Mouse (Mus musculus) cerebellum, adult 2 months (tissue): Measurements from ENCODE around the gene Tfap2e. TPM values are rescaled to one million over a fixed set of nuclear protein-coding genes. Genes with fewer than 3 reads are reported as not detected.

Experiments
- DNase-seq, 2 experiments: peaks; one replicate each; pipeline ENCODE4 v3.0.0; 2021
- H3K27ac ChIP-seq: fragments of 200-500 bp; 2 replicates; pipeline ENCODE4 v1.5.1; 2012; ENCODE audit warnings: low read length, control low read depth, inconsistent platforms; ENCODE audit not compliant: insufficient read depth
- H3K27me3 ChIP-seq: fragments of 200-500 bp; 2 replicates; pipeline ENCODE4 v1.6.1; 2012; ENCODE audit warnings: inconsistent platforms, mild to moderate bottlenecking, low read length, moderate library complexity; ENCODE audit not compliant: control insufficient read depth, insufficient read depth
- H3K4me1 ChIP-seq: fragments of 200-500 bp; 2 replicates; pipeline ENCODE4 v1.6.1; 2011; ENCODE audit warnings: low read length; ENCODE audit not compliant: control insufficient read depth, insufficient read depth
- H3K4me3 ChIP-seq: fragments of 200-500 bp; replicated peaks from 2 replicates; pipeline ENCODE3; 2011; ENCODE audit warnings: mild to moderate bottlenecking, low read depth, low read length, control low read depth; ENCODE audit not compliant: insufficient read depth
- CTCF ChIP-seq: fragments of 200-500 bp; IDR thresholded peaks from 2 replicates; pipeline ENCODE4 v1.5.1; 2011; ENCODE audit warnings: low read depth, mild to moderate bottlenecking, control low read depth, low read length, moderate library complexity, borderline replicate concordance; ENCODE audit not compliant: insufficient read depth
- POLR2A ChIP-seq: fragments of 200-500 bp; IDR thresholded peaks from 2 replicates; pipeline ENCODE4 v1.6.1; 2011; ENCODE audit warnings: low read length, control low read depth, borderline replicate concordance; ENCODE audit not compliant: insufficient read depth
- WGBS: fragments of 180-500 bp; shearing (Covaris S2); methylation state at CpG from one replicate; pipeline ENCODE4 v1.1.7; 2018; 5-methylcytosine and 5-hydroxymethylcytosine counted together
- polyA plus RNA-seq: library from polyadenylated mRNA; depleted of rRNA; stranded (reverse); fragments of >200 nt; gene quantifications from 2 replicates; pipeline ENCODE4 v1.2.3, GENCODE M21; 2012

The Tfap2e gene
- polyA plus RNA-seq, 1 experiment = not detected

DNA sequence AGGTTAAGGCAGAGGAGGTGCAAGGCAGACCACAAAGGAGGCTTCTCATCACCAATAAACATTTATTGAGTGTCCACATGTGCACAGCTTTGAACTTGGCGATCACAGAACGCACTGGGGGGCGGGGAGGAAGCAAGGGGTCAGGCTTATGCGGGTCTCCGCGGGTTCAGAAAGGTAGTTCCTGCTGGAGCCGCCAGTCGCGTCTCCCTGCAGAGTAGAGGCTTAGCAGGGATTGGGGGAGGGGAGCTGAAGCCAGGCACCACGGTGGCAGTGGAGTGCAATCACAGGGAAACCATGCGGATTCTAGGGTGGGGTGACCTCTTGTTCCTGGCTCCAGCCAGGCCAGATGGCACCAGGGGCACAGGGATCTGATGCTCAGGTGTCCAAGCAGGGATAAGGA, 7.7 kb upstream of the Tfap2e start:
- no peaks in the 10 kb centered on the region for H3K27me3 ChIP-seq
- WGBS = 29% methylated on average over 11 of the region's 11 CpGs
- no peak for TF ChIP-seq POLR2A
- no peak for TF ChIP-seq CTCF
- DNase-seq = peak in 1 of 2 experiments; percentile 23
- no peak overlapping the region for H3K27ac ChIP-seq
- peaks cover 29% of the 10 kb centered on the region for H3K4me1 ChIP-seq
- H3K4me3 ChIP-seq = no peak overlapping the region

DNA sequence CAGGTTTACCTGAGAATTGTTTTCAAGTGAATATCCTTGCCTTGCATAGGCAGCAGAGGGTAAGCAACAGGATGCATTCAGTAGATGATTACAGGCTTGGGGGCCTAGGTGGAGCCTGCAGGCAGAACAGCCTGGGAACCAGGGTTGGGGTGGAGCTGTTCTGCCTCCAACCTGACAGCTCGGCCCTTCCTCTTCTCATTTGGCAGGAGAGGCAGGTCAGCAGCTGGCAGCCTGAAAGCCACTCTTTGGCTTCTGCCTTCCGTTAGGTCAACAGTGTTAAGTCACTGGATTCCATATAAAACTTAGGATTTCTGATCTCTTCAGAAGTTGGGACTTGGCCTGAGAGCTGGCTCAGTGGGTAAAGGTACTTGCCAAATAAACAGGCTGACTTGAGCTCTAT, 6.9 kb upstream of the Tfap2e start:
- peaks cover 23% of the 10 kb centered on the region for H3K4me1 ChIP-seq
- whole genome bisulfite sequencing = 19% methylated on average over 2 of the region's 2 CpGs
- no peak overlapping the region for H3K4me3 ChIP-seq
- no peaks in the 10 kb centered on the region for H3K27me3 ChIP-seq
- no peak for DNase-seq
- no peak overlapping the region for H3K27ac ChIP-seq
- TF ChIP-seq POLR2A (no peak), CTCF (no peak)

DNA sequence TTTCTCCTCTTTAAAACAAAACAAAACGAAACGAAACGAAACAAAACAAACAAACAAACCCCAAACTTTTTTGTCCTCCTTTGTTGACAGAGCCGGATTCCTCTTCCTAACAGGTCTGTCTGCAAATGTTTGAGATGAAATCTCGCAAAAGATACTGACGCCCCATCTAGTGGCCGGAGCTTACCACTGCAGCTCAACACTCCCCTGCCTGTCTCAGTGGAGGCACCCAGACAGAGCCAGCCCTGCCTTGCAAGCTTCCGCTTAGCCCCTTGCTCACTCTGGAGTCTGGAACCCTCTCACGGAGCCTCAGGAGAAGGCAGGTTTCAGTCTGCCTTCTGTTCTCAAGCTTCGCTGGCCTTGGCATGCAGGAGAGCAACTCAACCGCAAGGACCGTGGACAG, 5.4 kb upstream of the Tfap2e start:
- peak; percentile 72 to 84 for DNase-seq
- Histone ChIP-seq H3K27me3 (no peaks in the 10 kb centered on the region), H3K4me3 (no peak overlapping the region), H3K4me1 (peaks cover 18% of the 10 kb centered on the region), H3K27ac (no peak overlapping the region)
- 9% methylated on average over 12 of the region's 12 CpGs for WGBS
- TF ChIP-seq CTCF (peak; percentile 83), POLR2A (no peak)

DNA sequence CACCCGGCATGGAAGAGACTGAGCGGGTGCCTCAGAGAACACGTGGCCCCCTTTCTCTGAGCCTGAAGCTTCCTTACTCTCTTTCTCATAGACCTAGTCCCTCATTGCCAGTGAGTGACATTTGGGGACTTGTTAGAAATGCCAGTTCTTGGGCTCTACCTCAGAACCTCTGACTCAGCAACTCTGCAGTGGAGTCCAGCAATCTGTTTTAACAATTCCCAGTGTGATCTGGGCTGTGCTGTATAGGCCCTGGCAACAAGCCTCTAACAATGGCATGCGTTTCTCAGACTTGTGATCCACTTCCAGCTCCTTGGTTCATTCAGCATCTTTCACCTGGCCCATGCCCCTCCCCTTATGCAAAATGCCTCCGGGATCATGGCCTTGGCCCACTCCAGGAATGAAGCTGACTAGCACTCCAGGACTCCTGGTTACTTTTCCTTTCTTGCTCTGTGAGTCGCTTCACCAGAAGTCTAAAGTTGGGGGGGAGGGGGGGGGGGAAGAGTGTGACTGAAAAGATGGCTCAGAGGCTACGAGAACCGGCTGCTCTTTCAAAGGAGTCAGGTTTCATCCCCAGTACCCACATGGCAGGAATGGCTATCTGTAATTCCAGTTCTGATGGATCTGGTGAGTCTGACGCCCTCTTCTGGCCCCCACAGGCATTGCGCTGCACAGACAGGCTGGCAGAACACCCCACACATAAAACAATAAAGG, 4.1 kb upstream of the Tfap2e start:
- Histone ChIP-seq H3K27ac (no peak overlapping the region), H3K4me1 (peaks cover 14% of the 10 kb centered on the region), H3K4me3 (no peak overlapping the region), H3K27me3 (peaks cover 1% of the 10 kb centered on the region; the same call in 1 of the 2 replicates)
- 42% methylated on average over 10 of the region's 10 CpGs for WGBS
- TF ChIP-seq CTCF (peak; percentile 39; the same call in 1 of the 2 replicates), POLR2A (no peak)
- no peak for DNase-seq

DNA sequence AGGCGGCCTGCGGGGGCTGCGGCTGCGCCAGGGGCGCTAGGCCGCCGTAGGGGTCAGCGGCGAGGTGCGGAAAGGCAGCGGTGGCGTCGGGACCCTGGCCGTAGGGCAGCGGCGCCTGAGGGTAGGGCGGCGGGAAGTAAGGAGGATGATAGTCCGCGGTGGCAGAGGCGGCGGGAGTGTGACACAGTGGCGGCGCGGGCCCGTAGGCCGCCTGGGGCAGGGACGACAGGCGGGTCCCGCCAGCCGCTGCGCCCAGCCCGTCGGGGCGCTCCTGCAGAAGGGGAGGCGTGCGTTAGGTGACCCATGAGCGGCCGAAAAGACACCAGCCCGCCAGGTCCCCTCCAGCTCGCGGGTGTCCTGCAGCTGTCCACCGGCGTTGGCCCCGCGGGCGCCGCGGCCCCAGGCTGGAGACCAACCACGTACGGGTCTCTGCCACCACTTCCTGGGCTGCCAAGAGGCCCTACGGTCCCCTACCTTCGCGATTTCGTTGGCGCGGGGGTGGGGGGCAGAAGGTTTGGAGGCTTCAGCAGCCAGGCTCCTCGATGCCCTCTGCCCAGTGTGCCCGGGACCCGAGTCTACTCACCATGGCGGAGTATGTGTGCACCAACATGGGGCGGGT, 549 bp downstream of the Tfap2e start:
- WGBS = 2% methylated on average over 61 of the region's 62 CpGs
- Histone ChIP-seq H3K4me3 (no peak overlapping the region), H3K27ac (no peak overlapping the region), H3K27me3 (peaks cover 6% of the 10 kb centered on the region; the same call in 1 of the 2 replicates), H3K4me1 (no peaks in the 10 kb centered on the region)
- DNase-seq = no peak
- TF ChIP-seq POLR2A (no peak), CTCF (no peak)

DNA sequence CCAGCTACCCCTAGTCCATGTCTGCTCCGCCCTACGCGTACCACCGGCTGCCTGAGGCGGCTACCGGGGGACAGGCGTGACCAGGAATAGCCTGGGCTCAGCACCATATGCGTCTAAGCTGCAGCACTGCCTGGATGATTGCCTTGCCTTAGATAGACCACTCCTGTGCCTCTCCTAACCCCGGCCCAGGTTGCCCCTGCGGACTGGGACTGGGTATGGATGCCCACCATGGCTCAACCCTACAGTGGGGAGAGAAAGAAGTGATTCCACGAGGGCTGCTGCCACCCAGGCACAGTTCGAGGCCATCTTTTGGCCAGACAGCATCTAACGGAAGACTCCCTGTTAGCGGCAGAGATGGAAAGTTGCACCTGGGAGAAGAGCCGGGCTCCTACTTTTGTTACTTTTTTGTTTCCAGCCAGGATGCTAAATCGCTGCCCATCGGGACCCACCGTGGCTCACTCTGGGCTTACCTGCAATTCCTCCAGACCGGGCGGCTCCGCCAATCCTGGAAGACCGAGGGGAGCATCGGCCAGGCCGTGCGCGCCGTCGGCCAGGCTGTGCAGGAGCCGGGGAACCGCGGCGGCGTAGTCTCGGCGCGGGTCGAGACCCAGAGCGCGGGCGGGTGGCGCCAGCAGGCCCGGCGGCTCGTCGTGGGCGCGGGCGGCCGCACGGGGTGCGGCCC, 1.2 kb downstream of the Tfap2e start:
- H3K4me3 ChIP-seq = no peak overlapping the region
- no peak overlapping the region for H3K27ac ChIP-seq
- TF ChIP-seq POLR2A (no peak), CTCF (no peak)
- DNase-seq = no peak
- H3K27me3 ChIP-seq = peaks cover 6% of the 10 kb centered on the region; the same call in 1 of the 2 replicates
- no peaks in the 10 kb centered on the region for H3K4me1 ChIP-seq
- 3% methylated on average over 51 of the region's 51 CpGs for WGBS

DNA sequence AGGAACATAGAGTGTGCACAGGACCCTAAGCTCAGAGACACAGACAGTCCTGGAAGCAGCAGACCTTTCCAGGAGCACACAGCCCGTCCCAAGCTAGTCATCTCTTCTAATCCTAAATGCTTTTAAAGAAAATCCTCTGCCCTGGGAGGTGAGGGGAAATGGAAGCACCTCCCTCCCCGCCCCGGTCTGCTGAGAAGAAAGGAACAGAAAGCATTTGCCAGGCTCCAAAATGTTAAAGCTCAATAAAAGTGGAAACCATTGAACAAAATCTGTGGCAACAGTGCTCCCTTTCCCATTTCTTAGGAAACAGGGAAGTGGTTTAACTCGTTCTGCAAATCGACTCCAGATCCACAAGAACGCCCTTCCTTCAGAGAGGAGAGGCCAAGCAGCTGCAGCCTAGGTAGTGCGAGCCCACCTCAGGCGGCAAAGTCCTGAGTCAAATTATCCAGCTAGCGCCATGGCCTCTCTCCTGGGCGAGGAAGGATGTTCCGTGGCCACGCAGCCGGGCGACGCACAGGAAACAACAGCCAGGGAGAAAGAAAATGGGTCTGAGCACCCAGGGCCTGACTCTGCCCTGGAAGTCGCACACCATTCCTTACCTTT, 1.9 kb downstream of the Tfap2e start:
- 7% methylated on average over 16 of the region's 16 CpGs for WGBS
- no peaks in the 10 kb centered on the region for H3K4me1 ChIP-seq
- H3K4me3 ChIP-seq = no peak overlapping the region
- TF ChIP-seq POLR2A (no peak), CTCF (no peak)
- H3K27me3 ChIP-seq = peaks cover 6% of the 10 kb centered on the region; the same call in 1 of the 2 replicates
- no peak for DNase-seq
- no peak overlapping the region for H3K27ac ChIP-seq
